Mouse (Mus musculus): Measurements from ENCODE around the gene Cltrn.

Gene Cltrn

GRCm38 (mm10) chrX:164088582-164088981 lies at the start of gene Cltrn:
Gene Cltrn (plus strand): TSS chrX:164088830.
- DNase-seq: peak; percentile 5

DNA sequence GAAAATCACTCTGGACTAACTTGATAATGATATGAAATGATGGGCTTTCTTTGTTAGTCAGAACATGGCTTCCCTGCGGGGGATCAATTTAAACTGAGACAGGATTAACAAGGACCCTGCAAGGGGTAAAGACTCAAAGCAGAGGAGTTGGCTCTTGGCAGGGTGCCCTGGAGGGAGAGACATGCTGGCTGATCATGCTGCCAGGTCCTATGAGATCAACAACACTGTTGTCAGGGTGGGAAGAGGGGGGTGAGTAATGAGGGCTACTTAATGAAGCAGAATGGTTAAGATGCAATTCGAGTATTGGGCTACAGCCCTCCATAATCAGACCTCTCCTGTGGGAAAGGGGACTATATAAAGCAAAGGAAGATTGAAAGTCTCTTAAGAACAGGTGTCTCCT lies 49.7 kb upstream of the Cltrn start:
- peak in 1 of 2 experiments; percentile 8 for DNase-seq

DNA sequence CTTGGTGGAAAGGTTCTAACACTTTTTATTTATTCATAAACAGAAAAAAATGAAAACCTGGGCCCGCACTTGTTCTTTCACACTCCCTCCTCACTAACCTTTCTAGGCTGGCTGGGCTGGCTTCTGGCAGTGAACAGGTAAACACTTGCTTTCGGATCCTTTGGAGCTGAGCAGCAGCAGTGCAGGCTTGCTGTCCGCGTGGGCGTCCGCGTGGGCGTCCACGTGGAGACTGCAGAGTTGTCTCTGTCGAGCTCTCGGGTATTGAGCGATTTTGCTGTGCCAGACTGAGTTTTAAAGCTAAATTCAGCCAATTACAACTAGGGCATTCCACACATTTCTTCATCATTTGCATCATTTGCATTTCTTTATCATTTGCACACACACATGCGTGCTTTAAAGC lies 46.6 kb upstream of the Cltrn start:
- DNase-seq: no peak

GRCm38 (mm10) chrX:164046736-164047135 lies 41.9 kb upstream of the Cltrn start:
- DNase-seq: no peak

DNA sequence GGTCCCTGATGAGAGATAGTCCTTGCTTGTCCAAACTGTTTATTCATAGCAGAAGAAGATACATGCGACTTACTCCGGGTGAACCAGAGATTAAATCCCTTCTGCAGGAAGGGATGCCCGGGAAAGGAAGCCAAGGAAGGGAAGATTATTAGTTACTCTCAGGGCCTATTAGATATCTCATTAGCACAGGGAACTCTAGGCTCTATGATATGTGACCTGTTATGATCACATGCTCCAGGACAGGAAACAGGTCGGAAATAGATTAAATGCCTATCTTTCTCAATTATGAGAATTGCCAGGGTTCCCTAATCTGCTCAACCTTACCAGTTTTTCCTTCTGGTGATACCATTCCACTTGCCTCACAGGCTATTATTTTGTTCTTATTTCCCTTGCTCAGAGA lies 32.9 kb upstream of the Cltrn start:
- DNase-seq: no peak

DNA sequence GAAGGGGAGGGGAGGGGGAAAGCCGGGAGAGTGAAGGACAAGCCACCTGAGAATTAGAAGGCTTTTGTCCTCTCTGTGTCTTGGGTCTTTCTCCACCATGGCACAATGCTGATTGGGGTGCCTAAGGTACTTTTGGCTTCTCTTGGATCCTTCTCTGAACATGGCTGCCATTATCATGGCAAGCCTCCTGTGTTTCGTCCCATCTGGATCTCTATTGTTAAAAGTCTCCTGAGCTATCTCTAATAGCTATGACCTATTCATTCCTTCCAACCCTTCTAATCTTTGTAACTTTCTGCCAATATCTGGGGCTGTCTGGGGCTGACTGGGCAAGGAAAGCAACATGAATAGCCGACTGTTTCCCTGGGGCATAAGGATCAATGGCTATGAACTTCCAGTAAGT lies 30.1 kb upstream of the Cltrn start:
- no peak for DNase-seq

GRCm38 (mm10) chrX:164059070-164059469 lies 29.6 kb upstream of the Cltrn start:
- no peak for DNase-seq

GRCm38 (mm10) chrX:164066185-164066584 lies 22.4 kb upstream of the Cltrn start:
- DNase-seq: peak; percentile 45 to 62

GRCm38 (mm10) chrX:164068968-164069367 lies 19.7 kb upstream of the Cltrn start:
- no peak for DNase-seq

GRCm38 (mm10) chrX:164076040-164076775 lies 12.4 kb upstream of the Cltrn start, which contains the start of gene Siah1b:
Gene Siah1b (minus strand): TSS chrX:164076493.
- peak; percentile 88 for DNase-seq

- no peak for DNase-seq
Measured at GRCm38 (mm10) chrX:164082030-164082429, 6.6 kb upstream of the Cltrn start.

- no peak for DNase-seq
Measured at GRCm38 (mm10) chrX:164089916-164090315, 1.3 kb downstream of the Cltrn start.

DNA sequence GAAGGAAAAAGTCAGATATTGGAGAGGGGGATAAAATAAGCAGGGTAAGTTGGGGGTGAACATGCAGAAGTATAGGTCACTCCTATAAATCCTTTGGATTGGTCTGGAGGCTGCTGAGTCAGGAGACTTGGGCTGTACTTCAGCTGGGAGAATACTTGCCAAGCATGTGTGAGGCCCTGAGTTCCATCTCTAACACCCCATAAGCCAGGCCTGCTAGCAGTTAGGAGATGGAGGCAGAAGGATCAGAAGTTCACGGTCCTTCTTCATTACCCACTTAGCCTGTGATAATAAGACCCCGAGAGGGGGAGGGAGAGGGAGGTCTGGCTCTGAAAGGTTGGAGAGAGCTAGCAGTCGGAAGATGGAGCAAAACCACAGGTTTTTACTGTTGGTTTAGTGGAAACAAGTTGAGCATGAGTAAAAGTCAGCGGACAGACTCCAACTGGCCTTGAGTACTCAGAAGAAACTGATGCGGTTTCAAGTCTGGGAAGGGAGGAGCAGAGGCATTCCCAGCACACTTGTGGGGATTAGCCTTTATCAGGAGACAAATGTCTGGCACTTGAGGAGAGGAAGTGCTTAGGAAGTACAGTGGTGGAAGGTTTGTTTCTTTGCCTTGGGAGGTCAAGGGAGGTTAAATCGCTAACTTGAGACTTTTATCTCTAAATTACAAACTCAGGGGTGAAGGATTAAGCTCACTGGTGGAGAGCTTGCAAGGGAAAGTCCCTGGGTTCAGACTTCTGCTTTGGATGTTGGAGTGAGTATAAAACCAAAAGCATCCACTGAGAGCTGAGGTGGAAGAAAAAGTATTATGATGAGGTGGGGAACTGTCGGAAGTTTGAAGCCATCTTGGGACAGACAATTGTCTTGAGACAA lies 3.9 kb downstream of the Cltrn start:
- no peak for DNase-seq

GRCm38 (mm10) chrX:164093435-164093834 lies 4.8 kb downstream of the Cltrn start:
- DNase-seq: no peak

DNA sequence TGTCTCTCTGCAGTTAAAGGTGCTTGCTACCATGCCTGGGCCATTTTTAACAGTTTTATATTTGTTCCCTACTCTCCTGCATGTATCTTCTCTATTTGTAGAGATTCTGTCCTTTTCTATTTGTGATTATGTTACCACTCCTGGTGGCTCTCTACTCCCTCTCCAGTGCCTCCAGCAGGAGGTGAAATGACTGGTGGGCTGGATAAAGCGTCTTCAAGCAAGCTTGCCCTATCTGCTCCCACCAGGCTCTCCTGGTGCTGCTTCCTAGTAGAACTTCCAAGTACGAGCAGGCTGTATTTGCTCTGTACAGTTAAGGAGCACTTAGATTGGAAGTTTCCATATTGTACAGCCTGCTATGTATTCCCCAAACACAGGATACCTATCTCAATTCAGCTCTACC lies 7.2 kb downstream of the Cltrn start:
- DNase-seq: no peak

- no peak for DNase-seq
Measured at GRCm38 (mm10) chrX:164101483-164101882, 12.9 kb downstream of the Cltrn start.

- DNase-seq: no peak
Measured at GRCm38 (mm10) chrX:164102198-164102597, 13.6 kb downstream of the Cltrn start.

DNA sequence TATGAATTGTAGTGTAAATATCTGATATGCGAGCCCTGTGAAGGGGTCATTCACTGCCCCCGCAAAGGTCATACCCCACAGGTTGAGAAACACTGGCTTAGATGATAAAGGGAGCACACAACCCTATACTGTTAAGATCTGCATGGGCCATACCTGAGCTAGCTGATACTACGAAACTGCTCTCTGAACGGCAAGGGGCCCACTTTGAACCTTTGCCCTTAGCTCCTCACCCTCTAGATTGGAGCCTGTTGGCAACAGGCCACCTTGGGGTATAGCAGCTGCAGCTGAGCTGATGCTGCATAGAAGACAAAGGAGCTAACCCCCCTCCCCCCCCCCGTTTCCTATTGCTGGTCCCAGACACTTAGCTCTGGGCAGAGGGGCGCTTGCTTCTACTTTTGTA lies 14.0 kb downstream of the Cltrn start:
- DNase-seq: no peak

GRCm38 (mm10) chrX:164111146-164111545 lies 22.5 kb downstream of the Cltrn start:
- DNase-seq: no peak

DNA sequence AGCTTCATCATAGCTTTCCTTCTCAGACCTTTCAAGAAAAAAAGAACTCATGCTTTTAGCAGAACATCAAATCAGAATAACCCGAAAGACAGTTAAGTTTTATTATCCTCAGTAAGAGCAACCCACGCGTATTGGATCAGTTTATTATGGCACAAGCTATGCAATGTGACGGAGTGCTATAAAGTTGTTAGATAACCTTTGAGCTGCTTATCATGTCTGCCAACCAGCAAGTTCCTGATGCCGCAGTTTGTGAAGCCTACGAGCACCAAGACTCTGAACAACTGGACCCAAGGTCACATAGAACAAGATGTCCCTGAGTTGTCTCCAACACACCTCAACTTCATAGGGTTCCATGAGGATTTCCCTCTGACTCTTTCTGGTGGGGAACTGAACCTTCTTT lies 25.1 kb downstream of the Cltrn start:
- DNase-seq: no peak

DNA sequence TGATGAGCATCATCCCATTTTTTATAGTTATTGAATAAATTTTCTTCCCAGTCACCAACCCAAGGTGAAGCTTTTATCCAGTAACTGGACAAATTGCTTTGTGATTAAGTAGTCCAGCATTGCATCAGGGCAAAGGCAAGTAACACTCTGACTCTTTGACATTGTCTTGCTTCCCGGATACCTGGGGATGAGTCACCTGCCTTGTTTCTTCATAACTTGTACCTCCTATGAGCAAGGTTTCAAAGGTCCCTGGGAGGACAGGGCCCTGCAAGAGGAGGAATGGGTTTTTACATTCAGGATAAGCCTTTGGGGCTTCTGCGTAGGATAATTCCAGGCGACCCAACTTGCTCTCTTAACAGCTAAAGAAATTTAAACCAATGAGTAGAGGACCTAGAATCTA lies 35.3 kb downstream of the Cltrn start:
- DNase-seq: no peak

DNA sequence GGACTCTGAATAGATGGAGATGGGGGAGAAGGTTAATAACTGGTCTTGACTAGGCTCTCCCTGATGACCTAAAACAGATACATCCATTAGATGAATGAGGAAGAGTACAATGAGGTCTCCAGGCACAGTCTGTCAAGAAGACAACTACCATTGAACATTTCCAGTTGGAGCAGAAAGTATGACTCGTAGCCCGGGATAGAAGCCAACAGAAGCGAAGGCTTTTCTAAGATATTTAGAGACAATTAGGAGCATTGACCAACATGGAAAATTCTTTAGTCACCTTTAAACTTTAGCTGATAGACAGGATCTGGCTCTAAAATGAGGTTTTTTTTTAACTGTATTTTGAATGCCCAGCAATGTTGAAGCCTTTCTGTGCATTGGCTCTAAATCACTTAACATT lies 44.9 kb downstream of the Cltrn start:
- DNase-seq: no peak

GRCm38 (mm10) chrX:164135304-164135818 lies 46.7 kb downstream of the Cltrn start:
- DNase-seq: no peak

DNA sequence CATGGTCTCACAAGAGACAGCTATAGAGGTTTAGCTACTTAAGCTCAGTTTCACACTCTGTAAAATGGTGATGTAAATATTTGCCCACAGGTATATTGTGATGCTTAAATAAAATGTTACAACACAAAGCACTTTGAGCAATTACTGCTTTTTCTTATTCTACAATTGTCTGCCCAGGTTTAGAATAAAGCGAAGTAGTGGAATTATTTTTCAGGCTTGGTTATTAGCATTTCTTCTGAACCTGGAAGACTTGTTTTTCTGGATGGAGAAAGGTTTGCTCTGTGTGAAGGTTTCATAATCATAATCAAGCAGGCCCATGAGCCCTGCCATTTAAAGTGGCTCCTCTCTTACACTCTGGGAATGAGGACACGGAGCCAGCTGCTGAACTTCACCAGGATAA lies 50.4 kb downstream of the Cltrn start, which contains the start of gene Ace2:
TSS of gene Ace2 (plus strand) at position 301 of the 400 bp plus-strand sequence.
- no peak for DNase-seq
